Mouse (Mus musculus) liver, embryonic 12.5 days (tissue): ENCODE results near the gene Gm44596. TPM values are rescaled to one million over a fixed set of nuclear protein-coding genes. Genes with fewer than 3 reads are reported as not detected.

Experiments
- ATAC-seq: fragments of 200-750 bp; cut with Nextera tagmentation; 2 replicates; pipeline ENCODE4 v1.8.0; 2017; ENCODE audit warnings: moderate number of reproducible peaks, mild to moderate bottlenecking, moderate library complexity
- H3K27ac ChIP-seq: fragments of 300-500 bp; sonication (generic); 2 replicates; pipeline ENCODE4 v1.5.1; 2016; ENCODE audit warnings: mild to moderate bottlenecking
- H3K27me3 ChIP-seq: fragments of 300-500 bp; sonication (generic); replicated peaks from 2 replicates; pipeline ENCODE4 v1.6.1; 2016; ENCODE audit warnings: mild to moderate bottlenecking, moderate library complexity
- H3K36me3 ChIP-seq: fragments of 300-500 bp; sonication (generic); 2 replicates; pipeline ENCODE4 v1.6.1; 2016; ENCODE audit warnings: mild to moderate bottlenecking, moderate library complexity
- H3K4me1 ChIP-seq: fragments of 300-500 bp; sonication (generic); 2 replicates; pipeline ENCODE4 v1.6.1; 2016
- H3K4me2 ChIP-seq: fragments of 300-500 bp; sonication (generic); 2 replicates; pipeline ENCODE4 v1.6.1; 2016; ENCODE audit warnings: mild to moderate bottlenecking, moderate library complexity
- H3K4me3 ChIP-seq: fragments of 300-500 bp; sonication (generic); 2 replicates; pipeline ENCODE4 v1.5.1; 2016; ENCODE audit warnings: mild to moderate bottlenecking, moderate library complexity
- H3K9ac ChIP-seq: fragments of 300-500 bp; sonication (generic); 2 replicates; pipeline ENCODE4 v1.6.1; 2016; ENCODE audit warnings: mild to moderate bottlenecking, moderate library complexity
- H3K9me3 ChIP-seq: fragments of 300-500 bp; sonication (generic); replicated peaks from 2 replicates; pipeline ENCODE4 v1.6.1; 2016; ENCODE audit warnings: mild to moderate bottlenecking, moderate library complexity
- WGBS: fragments of 180-500 bp; shearing (Covaris S2); methylation state at CpG from one replicate; pipeline ENCODE4 v1.1.7; 2016; ENCODE audit not compliant: insufficient replicate concordance; 5-methylcytosine and 5-hydroxymethylcytosine counted together
- polyA plus RNA-seq: library from polyadenylated mRNA; unstranded; fragments of >200 nt; fragmentation: Nextera tagmentation; extraction: Ambion mirVana; gene quantifications from 2 replicates; pipeline ENCODE4 v1.2.1, GENCODE M21; 2016

The Gm44596 gene
- polyA plus RNA-seq = not detected in 2 replicates

DNA sequence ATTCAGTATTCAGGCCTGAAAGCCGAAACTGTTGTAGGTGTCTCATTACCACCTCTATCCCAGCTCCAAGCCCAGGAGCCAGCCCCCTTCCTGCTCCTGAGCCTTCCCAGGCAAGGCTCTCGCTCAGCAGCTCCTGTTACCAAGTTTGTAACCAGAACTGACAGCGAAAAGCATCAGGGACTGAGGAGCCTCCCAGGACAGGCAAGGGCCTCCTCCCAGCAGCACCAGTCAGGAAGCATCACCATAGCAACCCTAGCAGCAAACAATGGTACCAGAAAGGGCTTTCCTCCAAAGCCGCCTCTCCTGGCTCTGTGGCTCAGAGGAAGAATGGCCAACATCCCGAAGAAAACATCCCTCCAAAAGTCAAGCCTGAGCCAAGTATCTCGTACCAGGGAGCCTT lies at the start of gene Gm44596, which contains the start of gene Tex52:
Gene Gm44596 (plus strand): TSS at position 312 of the 400 bp plus-strand sequence.
Gene Tex52 (plus strand): TSS at position 265 of the 400 bp plus-strand sequence.
- no peak within 1 kb of the TSS for H3K4me3 ChIP-seq
- H3K27me3 ChIP-seq = no peaks in the 10 kb centered on the region
- H3K36me3 ChIP-seq = peaks cover 60% of the 10 kb centered on the region
- H3K4me1 ChIP-seq = no peaks in the 10 kb centered on the region
- no peak within 1 kb of the TSS for H3K9ac ChIP-seq
- 71% methylated on average over 6 of the region's 6 CpGs for WGBS
- no peak within 1 kb of the TSS for H3K4me2 ChIP-seq
- no peaks in the 10 kb centered on the region for H3K9me3 ChIP-seq
- ATAC-seq = no peak
- no peak within 1 kb of the TSS for H3K27ac ChIP-seq

DNA sequence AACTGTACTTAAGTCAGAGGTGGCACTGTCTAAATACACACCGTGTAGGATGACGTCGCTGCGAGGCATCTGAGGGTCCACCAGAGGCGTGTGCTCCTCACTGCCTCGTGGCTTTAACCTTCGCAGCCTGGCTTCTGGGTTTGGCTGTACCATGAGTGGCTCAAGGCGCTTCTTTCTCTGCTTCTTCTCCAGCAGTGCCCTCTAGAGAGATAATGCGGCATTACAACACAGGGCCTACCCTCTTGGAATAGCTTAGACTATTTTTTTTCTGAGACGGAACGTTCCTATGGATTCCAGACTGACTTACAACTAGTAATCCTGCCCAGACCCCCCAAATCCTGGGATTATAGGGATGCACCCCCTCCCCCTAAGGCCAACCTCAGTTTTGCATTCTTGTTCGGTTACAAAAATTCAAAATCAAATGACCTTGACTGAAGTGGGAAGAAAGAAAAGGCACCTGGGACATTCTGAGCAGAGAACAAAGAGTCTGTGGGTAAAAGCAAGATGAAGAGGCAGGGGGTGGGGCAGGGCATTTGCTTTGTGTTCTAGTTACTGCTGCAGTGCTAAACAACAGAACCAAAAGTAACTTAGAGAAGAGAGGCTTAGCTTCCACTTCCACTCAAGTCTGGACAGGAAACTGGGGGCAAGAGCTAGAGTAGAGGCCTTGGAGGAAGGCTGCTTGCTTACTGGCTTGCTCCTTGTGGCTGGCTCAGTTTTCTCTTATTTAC lies 40.7 kb upstream of the Gm44596 start:
- Histone ChIP-seq H3K27me3 (no peaks in the 10 kb centered on the region), H3K4me3 (no peak overlapping the region), H3K9ac (no peak overlapping the region), H3K4me2 (no peak overlapping the region), H3K9me3 (no peaks in the 10 kb centered on the region), H3K36me3 (peaks cover 19% of the 10 kb centered on the region), H3K27ac (no peak overlapping the region), H3K4me1 (peaks cover under 1% of the 10 kb centered on the region; the same call in 1 of the 2 replicates)
- peak; percentile 56 for ATAC-seq
- WGBS = 23% methylated on average over 12 of the region's 12 CpGs

DNA sequence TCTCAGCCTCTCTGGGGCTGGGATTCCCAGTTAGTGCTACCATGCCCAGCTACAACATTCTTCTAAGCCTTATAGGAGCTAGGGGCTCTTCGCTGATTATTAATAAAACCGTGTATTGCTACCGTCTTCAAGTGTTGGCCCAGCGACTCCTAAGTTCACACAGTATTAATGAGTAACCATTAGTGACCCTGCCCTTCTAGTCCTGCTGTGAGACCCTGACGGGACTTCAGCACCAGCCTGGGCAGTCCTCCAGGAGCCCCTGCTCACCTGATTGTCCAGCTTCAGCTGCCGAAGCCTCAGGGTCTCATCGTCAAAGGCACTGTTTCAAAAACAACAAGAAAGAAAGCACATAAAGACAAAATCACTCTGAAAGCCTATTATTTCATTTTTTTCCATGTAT lies 37.8 kb upstream of the Gm44596 start:
- no peak overlapping the region for H3K9ac ChIP-seq
- peaks cover 7% of the 10 kb centered on the region; the same call in 1 of the 2 replicates for H3K36me3 ChIP-seq
- H3K27ac ChIP-seq = no peak overlapping the region
- 71% methylated on average over 7 of the region's 7 CpGs for WGBS
- peaks cover 4% of the 10 kb centered on the region; the same call in 1 of the 2 replicates for H3K4me1 ChIP-seq
- no peaks in the 10 kb centered on the region for H3K9me3 ChIP-seq
- H3K4me3 ChIP-seq = no peak overlapping the region
- H3K4me2 ChIP-seq = no peak overlapping the region
- H3K27me3 ChIP-seq = no peaks in the 10 kb centered on the region
- no peak for ATAC-seq

DNA sequence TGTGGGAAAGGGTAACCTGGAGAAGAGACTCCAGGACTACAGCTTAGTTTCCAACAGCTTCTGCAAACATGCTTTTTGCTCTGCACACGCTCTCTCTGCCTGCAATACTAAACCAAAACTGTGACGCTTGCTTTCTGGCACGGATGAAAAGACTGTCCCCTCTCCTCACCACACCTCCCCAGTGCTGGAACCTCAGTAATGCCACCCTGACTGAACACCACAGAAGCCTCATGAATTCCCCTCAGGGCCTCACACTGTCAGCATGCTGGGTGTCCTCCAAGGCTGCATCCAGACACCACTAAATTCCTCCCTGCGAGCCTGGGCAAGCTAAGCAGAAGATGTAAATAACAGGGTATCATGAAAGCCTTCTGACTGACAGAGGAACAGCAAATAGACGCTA lies 36.4 kb upstream of the Gm44596 start:
- Histone ChIP-seq H3K9ac (no peak overlapping the region), H3K9me3 (no peaks in the 10 kb centered on the region), H3K4me1 (peaks cover 4% of the 10 kb centered on the region; the same call in 1 of the 2 replicates), H3K4me2 (no peak overlapping the region), H3K27me3 (no peaks in the 10 kb centered on the region), H3K27ac (no peak overlapping the region), H3K36me3 (peaks cover 7% of the 10 kb centered on the region; the same call in 1 of the 2 replicates), H3K4me3 (no peak overlapping the region)
- no peak for ATAC-seq
- 43% methylated on average over 5 of the region's 5 CpGs for WGBS

DNA sequence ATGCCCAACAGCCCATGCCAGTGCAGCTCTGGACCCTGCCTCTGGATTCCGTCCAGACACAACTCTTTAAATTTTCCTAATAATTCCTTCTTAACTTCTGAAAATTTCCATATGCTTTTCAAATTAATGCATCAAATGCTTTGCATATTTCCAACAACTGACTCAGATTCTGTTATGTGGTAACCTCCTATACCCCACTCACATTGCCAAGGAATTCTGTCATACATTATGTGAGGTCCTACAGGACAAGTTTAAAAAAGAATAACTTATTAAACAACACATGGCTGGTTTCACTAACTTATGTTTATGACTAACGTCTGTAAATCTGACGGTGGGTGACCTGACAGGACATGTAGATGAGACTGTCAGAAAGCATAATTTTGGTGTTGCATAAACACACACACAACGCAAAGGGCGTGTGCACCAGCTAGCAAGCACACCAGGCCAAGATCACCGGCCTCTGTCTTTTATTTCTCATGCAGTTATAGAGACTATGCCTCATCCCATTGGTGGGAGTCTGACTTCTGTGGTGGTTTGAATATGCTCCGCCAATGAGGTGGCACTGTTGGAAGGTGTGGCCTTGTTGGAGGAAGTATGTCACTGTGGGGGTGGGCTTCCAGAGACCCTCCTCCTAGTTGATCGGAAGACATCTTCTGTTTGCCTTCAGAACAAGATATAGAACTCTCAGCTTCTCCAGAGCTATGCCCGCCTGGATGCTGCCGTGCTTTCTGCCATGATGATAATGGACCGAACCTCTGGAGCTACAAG lies 33.2 kb upstream of the Gm44596 start:
- Histone ChIP-seq H3K9ac (no peak overlapping the region), H3K9me3 (no peaks in the 10 kb centered on the region), H3K27ac (no peak overlapping the region), H3K36me3 (peaks cover 6% of the 10 kb centered on the region; the same call in 1 of the 2 replicates), H3K27me3 (no peaks in the 10 kb centered on the region), H3K4me3 (no peak overlapping the region), H3K4me2 (no peak overlapping the region), H3K4me1 (peaks cover 8% of the 10 kb centered on the region; the same call in 1 of the 2 replicates)
- ATAC-seq = no peak
- WGBS = 83% methylated on average over 11 of the region's 11 CpGs

DNA sequence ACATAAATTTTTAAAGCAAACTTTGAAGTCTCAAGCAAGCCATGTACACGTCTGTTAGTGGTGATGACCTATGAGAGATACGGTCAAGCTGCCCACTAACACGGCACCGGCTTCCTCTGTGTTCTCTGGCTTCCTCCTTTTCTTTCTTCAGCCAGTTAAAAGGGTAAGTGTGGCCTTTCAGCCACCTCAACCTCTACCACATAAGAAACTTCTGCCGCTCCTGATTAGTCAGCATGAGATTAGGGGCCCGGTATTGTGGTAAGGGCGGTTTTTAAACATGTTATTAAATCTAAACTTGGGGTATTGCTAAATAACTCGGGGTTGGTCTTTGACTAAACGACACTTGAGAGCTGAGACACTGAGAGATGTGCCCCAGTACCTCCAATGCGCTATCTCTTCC lies 29.7 kb upstream of the Gm44596 start:
- Histone ChIP-seq H3K36me3 (peaks cover 8% of the 10 kb centered on the region; the same call in 1 of the 2 replicates), H3K9me3 (no peaks in the 10 kb centered on the region), H3K9ac (no peak overlapping the region), H3K27ac (no peak overlapping the region), H3K4me3 (no peak overlapping the region), H3K4me2 (no peak overlapping the region), H3K27me3 (no peaks in the 10 kb centered on the region), H3K4me1 (peaks cover 4% of the 10 kb centered on the region; the same call in 1 of the 2 replicates)
- 25% methylated on average over 10 of the region's 10 CpGs for WGBS
- 0 out of 2 replicates have a peak, but pooled peaks have one; percentile 18 for ATAC-seq

DNA sequence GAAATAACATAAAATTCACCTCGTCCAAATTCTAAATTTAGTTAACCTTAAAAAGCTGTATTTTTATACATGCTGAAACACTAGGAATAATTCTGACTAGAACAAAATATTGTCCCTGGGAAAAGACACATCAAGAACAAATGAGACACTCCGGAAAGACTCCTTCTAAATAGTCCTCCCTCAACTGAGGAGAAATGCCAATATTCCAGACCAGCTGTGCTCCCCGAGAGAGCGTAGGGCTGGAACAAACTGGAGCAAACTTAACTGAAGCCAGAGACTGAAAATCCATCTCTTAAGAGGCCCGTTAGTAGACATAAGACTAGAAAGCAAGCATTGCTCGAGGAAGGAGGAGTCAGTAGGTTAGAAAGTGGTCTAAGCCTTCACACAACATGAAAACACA lies 28.5 kb upstream of the Gm44596 start:
- Histone ChIP-seq H3K4me1 (peaks cover 4% of the 10 kb centered on the region; the same call in 1 of the 2 replicates), H3K4me3 (no peak overlapping the region), H3K27me3 (no peaks in the 10 kb centered on the region), H3K9me3 (no peaks in the 10 kb centered on the region), H3K9ac (no peak overlapping the region), H3K36me3 (peaks cover 12% of the 10 kb centered on the region), H3K27ac (no peak overlapping the region), H3K4me2 (no peak overlapping the region)
- no peak for ATAC-seq
- WGBS = 76% methylated on average over 6 of the region's 6 CpGs

DNA sequence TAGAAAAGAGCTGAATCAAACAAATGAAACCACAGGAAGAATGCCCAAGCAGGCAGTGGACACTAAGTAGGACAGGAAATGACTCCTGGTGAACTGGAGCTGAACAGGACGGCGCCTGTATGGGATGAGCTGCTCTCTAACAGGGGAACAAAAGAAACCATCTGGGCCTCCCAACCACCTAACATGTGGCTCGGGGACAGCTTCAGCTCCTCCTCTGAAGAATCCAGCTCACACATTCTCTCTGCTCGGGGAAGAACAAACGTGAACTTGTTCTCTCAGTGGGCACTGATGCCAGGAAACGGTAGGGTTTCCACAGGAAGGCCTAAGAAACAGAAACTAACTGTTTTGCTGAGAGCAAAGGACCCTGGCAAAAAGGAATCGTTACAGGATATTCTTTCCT lies 25.6 kb upstream of the Gm44596 start:
- Histone ChIP-seq H3K9ac (no peak overlapping the region), H3K9me3 (no peaks in the 10 kb centered on the region), H3K4me1 (peaks cover 7% of the 10 kb centered on the region), H3K27me3 (peaks cover 7% of the 10 kb centered on the region), H3K36me3 (peaks cover 6% of the 10 kb centered on the region), H3K4me3 (no peak overlapping the region), H3K4me2 (no peak overlapping the region), H3K27ac (0 out of 2 replicates have a peak overlapping the region, but pooled peaks have one; percentile 28)
- 46% methylated on average over 7 of the region's 7 CpGs for WGBS
- no peak for ATAC-seq

DNA sequence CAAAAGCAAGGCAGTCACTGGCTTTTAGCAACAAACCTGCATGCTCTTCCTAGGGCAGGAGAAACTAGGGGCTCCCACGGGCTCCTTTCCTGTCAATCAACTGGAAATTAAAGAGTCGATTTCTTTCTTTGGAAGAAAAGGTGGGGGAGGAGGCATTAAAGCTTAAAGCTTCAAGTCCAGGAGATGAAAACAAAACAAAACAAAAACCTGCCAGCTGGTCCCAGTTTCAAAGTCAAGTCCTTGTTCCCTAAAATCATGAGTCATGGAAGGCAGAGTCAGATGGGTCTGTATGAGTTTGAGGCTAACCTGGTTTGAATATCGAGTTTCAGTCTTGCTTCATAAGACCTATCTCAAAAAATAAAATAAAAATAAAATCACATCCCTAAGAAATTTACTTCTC lies 21.2 kb upstream of the Gm44596 start:
- no peak overlapping the region for H3K9ac ChIP-seq
- no peak for ATAC-seq
- no peaks in the 10 kb centered on the region for H3K9me3 ChIP-seq
- H3K4me2 ChIP-seq = no peak overlapping the region
- no peak overlapping the region for H3K4me3 ChIP-seq
- peaks cover 26% of the 10 kb centered on the region for H3K4me1 ChIP-seq
- H3K27me3 ChIP-seq = peaks cover 16% of the 10 kb centered on the region
- H3K27ac ChIP-seq = no peak overlapping the region
- H3K36me3 ChIP-seq = peaks cover 33% of the 10 kb centered on the region
- WGBS = 57% methylated on average over 3 of the region's 3 CpGs

DNA sequence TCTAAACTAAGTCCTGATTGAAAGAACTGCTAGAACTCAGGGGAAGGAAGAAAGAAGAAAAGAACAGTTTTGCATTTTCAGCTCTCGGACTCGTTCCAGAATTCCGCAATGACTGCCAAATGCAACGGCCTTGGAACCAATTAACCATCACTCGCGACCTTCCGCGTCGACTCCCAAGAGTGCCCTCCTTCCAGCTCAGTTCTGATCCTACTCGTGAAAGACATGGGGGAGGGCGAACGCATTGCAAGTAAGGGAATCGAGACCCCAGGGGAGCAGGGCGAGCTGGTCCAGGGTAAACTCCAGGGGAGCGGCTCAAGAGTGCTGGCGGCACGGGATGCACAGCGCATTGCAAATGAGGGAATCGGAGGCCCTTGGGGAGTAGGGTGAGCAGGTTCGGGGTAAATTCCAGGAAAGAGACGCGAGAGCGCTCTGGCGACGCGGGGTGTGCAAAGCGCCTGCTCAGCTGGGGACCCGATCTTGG lies 20.1 kb upstream of the Gm44596 start:
- Histone ChIP-seq H3K27me3 (peaks cover 16% of the 10 kb centered on the region), H3K4me2 (peak overlapping the region; percentile 93), H3K9me3 (no peaks in the 10 kb centered on the region), H3K27ac (peak overlapping the region; percentile 55; the same call in 1 of the 2 replicates), H3K36me3 (peaks cover 39% of the 10 kb centered on the region), H3K4me3 (peak overlapping the region; percentile 68), H3K4me1 (peaks cover 34% of the 10 kb centered on the region), H3K9ac (peak overlapping the region; percentile 72)
- under 1% methylated on average over 28 of the region's 28 CpGs for WGBS
- ATAC-seq = peak; percentile 69

DNA sequence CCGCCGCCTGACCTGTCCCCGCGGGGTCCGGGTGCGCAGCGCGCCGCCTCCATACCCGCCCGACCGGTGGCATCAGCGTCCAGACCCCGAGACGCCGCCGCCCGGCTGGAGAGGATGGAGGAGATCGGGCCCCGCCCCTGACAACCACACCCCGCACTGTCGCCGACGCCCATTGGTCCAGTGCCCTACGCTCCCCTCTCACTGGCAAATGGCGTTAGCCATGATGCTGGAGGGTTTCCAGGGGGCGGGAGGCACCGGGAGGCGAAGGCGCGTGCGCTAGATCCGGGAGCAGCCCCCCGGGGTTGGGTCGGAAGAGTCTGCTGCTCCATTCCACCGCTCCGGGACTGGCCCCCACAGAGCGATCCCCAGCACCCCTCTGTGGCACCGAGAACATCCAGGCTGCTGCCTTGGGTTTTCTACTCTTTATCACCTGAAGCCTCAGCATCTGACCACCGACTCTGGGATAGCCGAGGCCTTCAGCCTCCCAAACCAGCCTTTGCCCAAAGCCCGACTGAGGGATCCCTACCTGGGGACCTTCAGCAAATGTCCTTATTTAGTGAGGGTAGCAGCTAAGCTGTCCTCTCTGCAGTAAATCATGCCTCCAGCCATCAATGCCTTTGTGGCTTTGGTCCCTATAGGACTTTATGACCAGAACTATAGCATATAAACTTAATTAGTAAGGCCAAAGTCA lies 19.4 kb upstream of the Gm44596 start, which contains the start of gene Tulp3:
Gene Tulp3 (minus strand): TSS at position 126 of the 691 bp plus-strand sequence.
- under 1% methylated on average over 35 of the region's 42 CpGs for WGBS
- Histone ChIP-seq H3K4me2 (peak within 1 kb of the TSS; percentile 93), H3K9ac (peak within 1 kb of the TSS; percentile 72), H3K27me3 (peaks cover 16% of the 10 kb centered on the region), H3K4me1 (peaks cover 41% of the 10 kb centered on the region), H3K27ac (peak within 1 kb of the TSS; percentile 55; the same call in 1 of the 2 replicates), H3K36me3 (peaks cover 36% of the 10 kb centered on the region), H3K9me3 (no peaks in the 10 kb centered on the region), H3K4me3 (peak within 1 kb of the TSS; percentile 68)
- peak; percentile 99 for ATAC-seq
